Mouse (Mus musculus) MEL (cell line): ENCODE results near the gene Tm9sf1. TPM values are rescaled to one million over a fixed set of nuclear protein-coding genes. Genes with fewer than 3 reads are reported as not detected.

ENCODE experiments used
- DNase-seq: peaks from one replicate; pipeline ENCODE4 v3.0.0; 2011; ENCODE audit warnings: low read depth, low spot score
- H3K27ac ChIP-seq: 2 replicates; pipeline ENCODE4 v1.5.1; 2012; ENCODE audit warnings: low read depth, mild to moderate bottlenecking, control low read depth, low read length, moderate library complexity; ENCODE audit not compliant: control insufficient read depth
- H3K27me3 ChIP-seq, 2 experiments: fragments of 150-350 bp in 1 of 2; sonication (generic) in 1 of 2; 2 replicates each; pipeline ENCODE4 v1.6.1; 2012; ENCODE audit warnings: low read length in 2 of 2, mild to moderate bottlenecking in 2 of 2, improper control_type of control experiment in 1 of 2, moderate library complexity in 1 of 2; ENCODE audit not compliant: insufficient read depth in 2 of 2, control insufficient read depth in 1 of 2
- H3K36me3 ChIP-seq, 2 experiments: 2 replicates each; pipeline ENCODE4 v1.6.1; 2012 to 2014; ENCODE audit warnings: low read length in 2 of 2, improper control_type of control experiment in 1 of 2, inconsistent platforms in 1 of 2, mild to moderate bottlenecking in 1 of 2; ENCODE audit not compliant: insufficient read depth in 2 of 2, control insufficient read depth in 1 of 2
- H3K4me1 ChIP-seq, 2 experiments: fragments of 150-350 bp in 1 of 2; sonication (generic) in 1 of 2; 2 replicates each; pipeline ENCODE4 v1.6.1; 2012; ENCODE audit warnings: low read length in 2 of 2, improper control_type of control experiment in 1 of 2, mild to moderate bottlenecking in 1 of 2; ENCODE audit not compliant: insufficient read depth in 2 of 2, control insufficient read depth in 1 of 2
- H3K4me3 ChIP-seq, 2 experiments: fragments of 150-350 bp in 1 of 2; sonication (generic) in 1 of 2; 2 replicates each; pipeline ENCODE4 v1.5.1; 2012; ENCODE audit warnings: low read depth in 2 of 2, low read length in 2 of 2, mild to moderate bottlenecking in 2 of 2, moderate library complexity in 2 of 2, control low read depth in 1 of 2, improper control_type of control experiment in 1 of 2; ENCODE audit not compliant: control insufficient read depth in 1 of 2, insufficient read depth in 1 of 2
- H3K79me2 ChIP-seq: 2 replicates; pipeline ENCODE4 v1.6.1; 2012; ENCODE audit warnings: mild to moderate bottlenecking, low read length, moderate library complexity; ENCODE audit not compliant: control insufficient read depth, poor library complexity, insufficient read depth
- H3K9ac ChIP-seq: 2 replicates; pipeline ENCODE4 v1.6.1; 2012; ENCODE audit warnings: low read depth, mild to moderate bottlenecking, control low read depth, low read length, moderate library complexity; ENCODE audit not compliant: control insufficient read depth, poor library complexity, severe bottlenecking
- H3K9me3 ChIP-seq: fragments of 150-350 bp; sonication (generic); replicated peaks from 2 replicates; pipeline ENCODE4 v1.6.1; 2012; ENCODE audit warnings: mild to moderate bottlenecking, low read length, improper control_type of control experiment, moderate library complexity; ENCODE audit not compliant: insufficient read depth
- CTCF ChIP-seq, 3 experiments: IDR thresholded peaks in 2 of 3; conservative IDR thresholded peaks in 1 of 3; 2 replicates each; pipeline ENCODE4 v1.5.1; 2011 to 2012; ENCODE audit warnings: low read length in 3 of 3, low read depth in 2 of 3, mild to moderate bottlenecking in 2 of 3, improper control_type of control experiment in 1 of 3, inconsistent platforms in 1 of 3, mixed read lengths in 1 of 3, moderate library complexity in 1 of 3; ENCODE audit not compliant: control insufficient read depth in 1 of 3, insufficient read depth in 1 of 3, poor library complexity in 1 of 3, severe bottlenecking in 1 of 3
- KAT2A ChIP-seq: conservative IDR thresholded peaks from 2 replicates; pipeline ENCODE4 v1.6.1; 2012; ENCODE audit warnings: low read depth, low read length, improper control_type of control experiment, inconsistent platforms
- MEF2A ChIP-seq: IDR thresholded peaks from 2 replicates; pipeline ENCODE4 v1.6.1; 2014; ENCODE audit warnings: low read depth, mild to moderate bottlenecking, inconsistent platforms, low read length, improper control_type of control experiment; ENCODE audit not compliant: poor library complexity, insufficient replicate concordance, severe bottlenecking; ENCODE audit errors: extremely low read depth
- MYC ChIP-seq: IDR thresholded peaks from 2 replicates; pipeline ENCODE4 v1.6.1; 2011; ENCODE audit warnings: low read depth, mild to moderate bottlenecking, low read length, improper control_type of control experiment, moderate library complexity
- POLR2A ChIP-seq, 2 experiments: IDR thresholded peaks; 2 replicates each; pipeline ENCODE4 v1.6.1; 2011 to 2012; ENCODE audit warnings: low read length in 2 of 2, mild to moderate bottlenecking in 2 of 2, control low read depth in 1 of 2, improper control_type of control experiment in 1 of 2, low read depth in 1 of 2, moderate library complexity in 1 of 2; ENCODE audit not compliant: control insufficient read depth in 1 of 2, insufficient read depth in 1 of 2, poor library complexity in 1 of 2
- RAD21 ChIP-seq: IDR thresholded peaks from 2 replicates; pipeline ENCODE4 v1.6.1; 2011; ENCODE audit warnings: mild to moderate bottlenecking, low read depth, low read length, improper control_type of control experiment
- RCOR1 ChIP-seq: IDR thresholded peaks from 2 replicates; pipeline ENCODE4 v1.6.1; 2012; ENCODE audit warnings: low read depth, mild to moderate bottlenecking, inconsistent platforms, low read length, improper control_type of control experiment
- SIN3A ChIP-seq: IDR thresholded peaks from 2 replicates; pipeline ENCODE4 v1.6.1; 2012; ENCODE audit warnings: low read length, improper control_type of control experiment, inconsistent platforms
- SMC3 ChIP-seq: IDR thresholded peaks from 2 replicates; pipeline ENCODE4 v1.6.1; 2011; ENCODE audit warnings: low read depth, low read length, improper control_type of control experiment
- TCF12 ChIP-seq: IDR thresholded peaks from 2 replicates; pipeline ENCODE4 v1.6.1; 2014; ENCODE audit warnings: low read depth, mild to moderate bottlenecking, inconsistent platforms, low read length, improper control_type of control experiment, moderate library complexity
- ZC3H11A ChIP-seq: IDR thresholded peaks from 2 replicates; pipeline ENCODE4 v1.6.1; 2012; ENCODE audit warnings: low read depth, mild to moderate bottlenecking, inconsistent platforms, low read length, improper control_type of control experiment
- polyA plus RNA-seq, 2 experiments: library from polyadenylated mRNA; stranded (reverse) in 1 of 2; unstranded in 1 of 2; fragments of >175 nt in 1 of 2; fragments of >200 nt in 1 of 2; gene quantifications; 2 replicates each; pipeline versions ENCODE4 v1.2.1 to v1.2.4; 2012; ENCODE audit warnings: low replicate concordance in 2 of 2, low read depth in 1 of 2; ENCODE audit not compliant: insufficient read length in 2 of 2, insufficient read depth in 1 of 2, missing spikeins in 1 of 2
- total RNA-seq: library from RNA; depleted of rRNA; stranded (reverse); fragments of 300-350 nt; gene quantifications from 2 replicates; pipeline ENCODE4 v1.2.3, GENCODE M21; 2012

Gene Tm9sf1
- total and polyA plus RNA-seq, 3 experiments, result 60.5 to 80.1 TPM; not detected in 1

GRCm38 (mm10) chr14:55635523-55636007, 8.0 kb downstream of the Tm9sf1 start, which contains the start of gene Ipo4 (continued):
- no peak for TF ChIP-seq RAD21

GRCm38 (mm10) chr14:55634874-55635522, 8.6 kb downstream of the Tm9sf1 start:
- no peak; the same call in 1 of the 2 replicates for TF ChIP-seq RAD21
- peak; percentile 10; the same call in 1 of the 2 replicates for TF ChIP-seq SMC3
- TF ChIP-seq RCOR1, result peak; percentile 53; the same call in 1 of the 2 replicates
- Histone ChIP-seq H3K79me2 (peaks cover 7% of the 10 kb centered on the region), H3K4me3 (peak overlapping the region; percentile 64 to 83), H3K9me3 (no peaks in the 10 kb centered on the region), H3K27me3 (no peaks in the 10 kb centered on the region), H3K27ac (peak overlapping the region; percentile 58), H3K4me1 (no peaks in the 10 kb centered on the region), H3K36me3 (peaks cover 2% of the 10 kb centered on the region in 2 experiments; a peak in 3 of 4 replicates), H3K9ac (peak overlapping the region; percentile 86)
- peak; percentile 64 for DNase-seq

- Histone ChIP-seq H3K79me2 (no peaks in the 10 kb centered on the region), H3K9ac (no peak overlapping the region), H3K27me3 (no peaks in the 10 kb centered on the region), H3K27ac (no peak overlapping the region), H3K36me3 (no peaks in the 10 kb centered on the region; a peak in 1 of 4 replicates), H3K9me3 (no peaks in the 10 kb centered on the region), H3K4me3 (no peak overlapping the region), H3K4me1 (no peaks in the 10 kb centered on the region)
- DNase-seq, result peak; percentile 56
- no peak for TF ChIP-seq MYC
- peak; percentile 43 for TF ChIP-seq ZC3H11A
- no peak for TF ChIP-seq MEF2A
- TF ChIP-seq POLR2A (IDR thresholded peaks at IDR 0.05; ENCODE audit: control insufficient read depth in 1 of 2, insufficient read depth in 1 of 2, low read depth in 1 of 2, low read length in 2 of 2, poor library complexity in 1 of 2), result no peak
- peak; percentile 73 for TF ChIP-seq SMC3
- TF ChIP-seq CTCF (IDR thresholded peaks at IDR 0.05 in 2 of 3, conservative IDR thresholded peaks at IDR 0.05 in 1 of 3; ENCODE audit: control insufficient read depth in 1 of 3, insufficient read depth in 1 of 3, low read depth in 2 of 3, low read length in 3 of 3, poor library complexity in 1 of 3, severe bottlenecking in 1 of 3), result peak; percentile 76 to 94 (median 87)
- peak; percentile 40 for TF ChIP-seq RAD21
Observed at GRCm38 (mm10) chr14:55629312-55629711, 14.3 kb downstream of the Tm9sf1 start.

GRCm38 (mm10) chr14:55628077-55628827, 15.4 kb downstream of the Tm9sf1 start:
- no peak overlapping the region for H3K9ac ChIP-seq
- no peaks in the 10 kb centered on the region for H3K9me3 ChIP-seq
- no peaks in the 10 kb centered on the region for H3K79me2 ChIP-seq
- no peak overlapping the region for H3K4me3 ChIP-seq
- no peaks in the 10 kb centered on the region for H3K27me3 ChIP-seq
- no peaks in the 10 kb centered on the region; a peak in 1 of 4 replicates for H3K36me3 ChIP-seq
- no peak for TF ChIP-seq SIN3A
- TF ChIP-seq TCF12, result no peak
- TF ChIP-seq KAT2A, result no peak
- TF ChIP-seq ZC3H11A, result no peak
- no peaks in the 10 kb centered on the region for H3K4me1 ChIP-seq
- DNase-seq, result no peak
- no peak overlapping the region for H3K27ac ChIP-seq
